In the genomic region with DNA sequence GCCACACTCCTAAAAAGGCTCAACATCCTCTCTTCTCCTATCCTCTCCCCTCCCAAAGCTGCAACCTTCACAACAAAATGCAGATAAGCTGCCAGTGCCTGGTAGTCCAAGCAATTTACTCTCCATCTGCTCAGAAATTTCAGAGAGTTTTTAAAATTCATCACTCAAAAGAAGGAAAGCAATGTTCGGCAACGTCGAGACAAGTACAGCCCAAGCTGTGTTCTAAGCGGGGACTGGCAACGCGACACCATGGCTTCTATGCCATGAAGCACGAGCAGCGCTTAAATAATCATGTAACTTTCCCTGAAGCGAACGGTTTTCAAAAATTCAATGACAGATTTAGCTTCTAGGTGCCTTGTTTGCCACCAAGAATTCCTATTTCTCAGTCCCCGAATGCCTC, we compare ENCODE assay signal across 11 mouse cellular contexts. TPM values are rescaled to one million over a fixed set of nuclear protein-coding genes. Genes with fewer than 3 reads are reported as not detected.
"Had no signal": no experiment of that assay in that cellular context is flagged by ENCODE, and none has a peak within 500 bp of the region (broad histone marks: within the 10 kb centered on the region; RNA-seq: fewer than 3 reads in every experiment).

No protein-coding gene starts in this region.

- H3K9ac ChIP-seq: limb, embryonic 13.5 days; liver, embryonic 14.5 days; neural tube, embryonic 13.5 days; stomach, embryonic 15.5 days had no signal

- H3K36me3 ChIP-seq: limb, embryonic 13.5 days; neural tube, embryonic 13.5 days; stomach, embryonic 15.5 days had no signal

- H3K4me2 ChIP-seq: limb, embryonic 13.5 days; neural tube, embryonic 13.5 days; stomach, embryonic 15.5 days had no signal

- DNase-seq: kidney, adult 18-20 months; kidney, postnatal 10 days; layer of hippocampus, adult 9-11 months; lung, adult 18-20 months; right cerebral cortex, postnatal 14 days; thymus, postnatal 36 days had no signal

- H3K9me3 ChIP-seq: limb, embryonic 13.5 days; neural tube, embryonic 13.5 days; stomach, embryonic 15.5 days had no signal

- H3K4me3 ChIP-seq: limb, embryonic 13.5 days; neural tube, embryonic 13.5 days; stomach, embryonic 15.5 days had no signal

- H3K27ac ChIP-seq: limb, embryonic 13.5 days; liver, embryonic 14.5 days; neural tube, embryonic 13.5 days; stomach, embryonic 15.5 days had no signal

- H3K27me3 ChIP-seq: limb, embryonic 13.5 days; neural tube, embryonic 13.5 days; stomach, embryonic 15.5 days had no signal

RNA-seq across cellular contexts. Expression of gene Efna5, which starts 59.9 kb away (rescaled TPM):
- total RNA-seq: megakaryocyte-erythroid progenitor cell, adult 5-6 weeks had no signal
